Mouse (Mus musculus) CD4-positive, CD25-positive, alpha-beta regulatory T cell, adult 2 months (primary cell): ENCODE results near the gene Hyal2.
"Not testable (repeated sequence)": the region's sequence is repeated elsewhere in the genome, so short reads cannot be mapped to it uniquely, and the experiment has no call there.

Experiments
- DNase-seq: peaks from one replicate; pipeline ENCODE4 v3.0.0-alpha.2; 2012; ENCODE audit warnings: low read depth, low spot score

Gene Hyal2

GRCm38 (mm10) chr9:107568331-107569261 is 851 bp downstream of the Hyal2 start:
- peak; percentile 88 for DNase-seq

- DNase-seq, result no peak
Measured at GRCm38 (mm10) chr9:107569270-107569669, 1.5 kb downstream of the Hyal2 start.

GRCm38 (mm10) chr9:107570016-107570415 is 2.3 kb downstream of the Hyal2 start:
- DNase-seq, result no peak

GRCm38 (mm10) chr9:107570845-107571244 is 3.1 kb downstream of the Hyal2 start:
- no peak for DNase-seq

GRCm38 (mm10) chr9:107571534-107572326 is 4.0 kb downstream of the Hyal2 start:
- DNase-seq, result no peak

- no peak for DNase-seq
Measured at GRCm38 (mm10) chr9:107572327-107572662, 4.5 kb downstream of the Hyal2 start.

- not testable (repeated sequence) for DNase-seq
Measured at GRCm38 (mm10) chr9:107573774-107574173, 6.0 kb downstream of the Hyal2 start.

- DNase-seq, result no peak
Measured at GRCm38 (mm10) chr9:107575579-107576356, 8.0 kb downstream of the Hyal2 start.

GRCm38 (mm10) chr9:107576357-107577107 is 8.8 kb downstream of the Hyal2 start, which contains the start of gene Hyal1:
TSS of gene Hyal1 (plus strand) at chr9:107576927.
- no peak for DNase-seq

- DNase-seq, result no peak
Measured at GRCm38 (mm10) chr9:107577871-107578270, 10.1 kb downstream of the Hyal2 start.

- DNase-seq, result no peak
Measured at GRCm38 (mm10) chr9:107578587-107578986, 10.8 kb downstream of the Hyal2 start, which contains the start of gene Naa80. TSS of gene Naa80 (plus strand) at chr9:107578887.

GRCm38 (mm10) chr9:107579023-107579900 is 11.5 kb downstream of the Hyal2 start:
- no peak for DNase-seq

- peak; percentile 92 for DNase-seq
Measured at GRCm38 (mm10) chr9:107580501-107581317, 13.0 kb downstream of the Hyal2 start, which contains the start of gene Hyal3. TSS of gene Hyal3 (plus strand) at chr9:107580818.

- DNase-seq, result no peak
Measured at GRCm38 (mm10) chr9:107581584-107581983, 13.8 kb downstream of the Hyal2 start.

GRCm38 (mm10) chr9:107582509-107583062 is 14.8 kb downstream of the Hyal2 start:
- no peak for DNase-seq

GRCm38 (mm10) chr9:107583174-107583573 is 15.4 kb downstream of the Hyal2 start:
- no peak for DNase-seq

- no peak for DNase-seq
Measured at GRCm38 (mm10) chr9:107586504-107586903, 18.8 kb downstream of the Hyal2 start.

GRCm38 (mm10) chr9:107586974-107587832 is 19.5 kb downstream of the Hyal2 start, which contains the start of gene Ifrd2:
TSS of gene Ifrd2 (plus strand) at chr9:107587642.
- peak; percentile 99 for DNase-seq
